Comparison of ENCODE assay signal across 17 mouse cellular contexts in genomic region chr16:55631637-55632036, GRCm38 (mm10).
"Had no signal": no experiment of that assay in that cellular context is flagged by ENCODE, and none has a peak within 500 bp of the region (broad histone marks: within the 10 kb centered on the region; RNA-seq: fewer than 3 reads in every experiment).

No protein-coding gene starts in this region.

- H3K9me3 ChIP-seq: limb, embryonic 12.5 days; limb, embryonic 15.5 days; liver, embryonic 15.5 days; lung, embryonic 15.5 days; stomach, embryonic 15.5 days had no signal

- H3K4me3 ChIP-seq: limb, embryonic 12.5 days; limb, embryonic 15.5 days; liver, embryonic 15.5 days; lung, embryonic 15.5 days; stomach, embryonic 15.5 days had no signal

- H3K36me3 ChIP-seq: limb, embryonic 12.5 days; limb, embryonic 15.5 days; liver, embryonic 15.5 days; lung, embryonic 15.5 days; stomach, embryonic 15.5 days had no signal

- H3K4me2 ChIP-seq: limb, embryonic 12.5 days; limb, embryonic 15.5 days; liver, embryonic 11.5 days; liver, embryonic 15.5 days; lung, embryonic 15.5 days; midbrain, embryonic 11.5 days; stomach, embryonic 15.5 days had no signal

- H3K27me3 ChIP-seq: limb, embryonic 12.5 days; limb, embryonic 15.5 days; liver, embryonic 15.5 days; lung, embryonic 15.5 days; stomach, embryonic 15.5 days had no signal

- H3K4me1 ChIP-seq: limb, embryonic 12.5 days; limb, embryonic 15.5 days; liver, embryonic 15.5 days; lung, embryonic 15.5 days; stomach, embryonic 15.5 days had no signal

- H3K27ac ChIP-seq: kidney, postnatal 0 days; limb, embryonic 12.5 days; limb, embryonic 15.5 days; liver, embryonic 15.5 days; lung, embryonic 15.5 days; stomach, embryonic 15.5 days had no signal

- H3K9ac ChIP-seq: limb, embryonic 12.5 days; limb, embryonic 15.5 days; liver, embryonic 15.5 days; lung, embryonic 15.5 days; stomach, embryonic 15.5 days had no signal

- DNase-seq: kidney, adult 2 months; kidney, postnatal 25 days; left cerebral cortex, postnatal 4 days; lung, postnatal 4 days; midbrain, embryonic 14.5 days; right cerebral cortex, adult 18-20 months; right cerebral cortex, postnatal 14 days; spleen, adult 18-20 months; thymus, postnatal 36 days had no signal
